In the genomic region with DNA sequence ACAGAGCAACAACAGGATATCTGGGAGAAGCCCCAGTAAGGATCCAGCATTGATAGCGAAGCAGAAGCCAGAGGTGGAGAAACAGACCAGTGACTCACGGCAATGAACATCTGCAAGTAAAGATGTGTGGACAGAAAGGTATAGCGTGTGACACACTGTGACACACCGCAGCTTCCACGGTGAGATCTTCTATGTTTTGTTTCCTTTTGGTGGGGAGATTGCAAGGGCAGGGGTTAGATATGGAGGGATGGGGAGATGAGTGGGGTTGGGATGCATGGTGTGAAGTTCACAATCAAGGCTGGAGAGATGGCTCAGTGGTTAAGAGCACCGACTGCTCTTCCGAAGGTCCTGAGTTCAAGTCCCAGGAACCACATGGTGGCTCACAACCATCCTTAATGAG, we compare ENCODE assay signal across 24 mouse cellular contexts.
"Had no signal": no experiment of that assay in that cellular context is flagged by ENCODE, and none has a peak within 500 bp of the region (broad histone marks: within the 10 kb centered on the region; RNA-seq: fewer than 3 reads in every experiment).

No protein-coding gene starts in this region.

- H3K27ac ChIP-seq: gastrocnemius, adult 2 months; heart, embryonic 10.5 days; hindbrain, embryonic 10.5 days; hindbrain, embryonic 12.5 days; hindbrain, embryonic 14.5 days; intestine, embryonic 15.5 days; layer of hippocampus, adult 2 months; left cerebral cortex, adult 2 months; limb, embryonic 10.5 days; limb, embryonic 12.5 days had no signal

- H3K4me3 ChIP-seq: gastrocnemius, adult 2 months; heart, embryonic 10.5 days; heart, embryonic 12.5 days; hindbrain, embryonic 10.5 days; hindbrain, embryonic 12.5 days; intestine, embryonic 15.5 days; layer of hippocampus, adult 2 months; left cerebral cortex, adult 2 months; limb, embryonic 10.5 days; limb, embryonic 12.5 days had no signal

- H3K27me3 ChIP-seq: heart, embryonic 12.5 days; hindbrain, embryonic 12.5 days; intestine, embryonic 15.5 days; limb, embryonic 12.5 days had no signal

- H3K36me3 ChIP-seq: heart, embryonic 10.5 days; heart, embryonic 12.5 days; hindbrain, embryonic 10.5 days; hindbrain, embryonic 12.5 days; intestine, embryonic 15.5 days had no signal

- H3K4me2 ChIP-seq: heart, embryonic 12.5 days; hindbrain, embryonic 12.5 days; hindbrain, embryonic 14.5 days; intestine, embryonic 15.5 days; limb, embryonic 12.5 days had no signal

- H3K9ac ChIP-seq: heart, embryonic 12.5 days; hindbrain, embryonic 12.5 days; hindbrain, embryonic 14.5 days; intestine, embryonic 15.5 days; limb, embryonic 12.5 days had no signal

- ATAC-seq: hindbrain, embryonic 16.5 days; inflammation-experienced regulatory T-cells, adult 6 months; intestine, embryonic 15.5 days; intestine, postnatal 0 days had no signal

- DNase-seq: gastrocnemius, adult 2 months; gastrocnemius, postnatal 10 days; gastrocnemius, postnatal 25 days; heart, adult 18-20 months; heart, postnatal 10 days; heart, postnatal 4 days; kidney, adult 18-20 months; kidney, adult 8-10 months; kidney, postnatal 10 days; kidney, postnatal 25 days; kidney, postnatal 4 days had no signal

- H3K9me3 ChIP-seq: heart, embryonic 10.5 days; heart, embryonic 12.5 days; hindbrain, embryonic 10.5 days; hindbrain, embryonic 12.5 days; intestine, embryonic 15.5 days; limb, embryonic 10.5 days; limb, embryonic 12.5 days had no signal

- H3K4me1 ChIP-seq: hindbrain, embryonic 12.5 days; intestine, embryonic 15.5 days; limb, embryonic 10.5 days; limb, embryonic 12.5 days had no signal
